Mouse (Mus musculus) olfactory bulb, adult 2 months (tissue): ENCODE data around the gene Fcgr4.

Experiments
- CTCF ChIP-seq: fragments of 200-500 bp; IDR thresholded peaks from 2 replicates; pipeline ENCODE4 v1.5.1; 2012; ENCODE audit warnings: low read depth, mild to moderate bottlenecking, low read length, moderate library complexity; ENCODE audit not compliant: insufficient read depth
- POLR2A ChIP-seq: fragments of 200-500 bp; IDR thresholded peaks from 2 replicates; pipeline ENCODE4 v1.6.1; 2012; ENCODE audit warnings: mild to moderate bottlenecking, low read depth, low read length, moderate library complexity; ENCODE audit not compliant: insufficient read depth

- TF ChIP-seq POLR2A (no peak), CTCF (no peak)
Measured at GRCm38 (mm10) chr1:171045079-171045465, 26.4 kb downstream of the Fcgr4 start.
